Mouse (Mus musculus): ENCODE measurements around the gene Fastk. TPM values are rescaled to one million over a fixed set of nuclear protein-coding genes. Genes with fewer than 3 reads are reported as not detected.
"Not testable (repeated sequence)": the region's sequence is repeated elsewhere in the genome, so short reads cannot be mapped to it uniquely, and the experiment has no call there.

Fastk gene
- total RNA-seq, 2 experiments from 2014 or later = 82.6 to 83.4 TPM

- DNase-seq = peak; percentile 76
- intact Hi-C loops (cut with DNase I) = no loop called here
These were observed 20.2 kb downstream of the Fastk start for GRCm38 (mm10) chr5:24424861-24425411.

GRCm38 (mm10) chr5:24424004-24424781 lies 20.9 kb downstream of the Fastk start:
- DNase-seq = no peak
- intact Hi-C loops (cut with DNase I) = no loop called here

- DNase-seq = peak; percentile 99
- intact Hi-C loops (cut with DNase I) = no loop called here
These were observed 21.7 kb downstream of the Fastk start, which contains the start of the genes Cdk5 and Slc4a2 for GRCm38 (mm10) chr5:24423129-24424003. Gene Cdk5, minus strand, starts transcription at chr5:24423530. Gene Slc4a2, plus strand, starts transcription at chr5:24423837.

- DNase-seq = no peak
- intact Hi-C loops (cut with DNase I) = no loop called here
These were observed 24.7 kb downstream of the Fastk start for GRCm38 (mm10) chr5:24420381-24420780.

- intact Hi-C loops (cut with DNase I) = no loop called here
- no peak for DNase-seq
These were observed 27.5 kb downstream of the Fastk start for GRCm38 (mm10) chr5:24417587-24417986.

- intact Hi-C loops (cut with DNase I) = no loop called here
- DNase-seq = peak; percentile 71
These were observed 28.8 kb downstream of the Fastk start for GRCm38 (mm10) chr5:24416222-24416736.

GRCm38 (mm10) chr5:24413938-24414337 lies 31.1 kb downstream of the Fastk start:
- intact Hi-C loops (cut with DNase I) = no loop called here
- DNase-seq = no peak

GRCm38 (mm10) chr5:24413042-24413693 lies 31.9 kb downstream of the Fastk start, which contains the start of gene Asic3:
Gene Asic3, plus strand, starts transcription at chr5:24413392.
- intact Hi-C loops (cut with DNase I) = no loop called here
- DNase-seq = no peak

- no peak for DNase-seq
These were observed 33.0 kb downstream of the Fastk start for GRCm38 (mm10) chr5:24412063-24412462.

GRCm38 (mm10) chr5:24409466-24409865 lies 35.6 kb downstream of the Fastk start:
- intact Hi-C loops (cut with DNase I) = no loop called here
- no peak for DNase-seq

More at GRCm38 (mm10) chr5:24412063-24412462, 33.0 kb downstream of the Fastk start:
- intact Hi-C loops (cut with DNase I) = no loop called here

GRCm38 (mm10) chr5:24408651-24409050 lies 36.4 kb downstream of the Fastk start:
- intact Hi-C loops (cut with DNase I) = no loop called here
- no peak for DNase-seq

- no peak for DNase-seq
- intact Hi-C loops (cut with DNase I) = no loop called here
These were observed 39.7 kb downstream of the Fastk start for GRCm38 (mm10) chr5:24405389-24405876.

- DNase-seq = no peak
- intact Hi-C loops (cut with DNase I) = no loop called here
These were observed 40.3 kb downstream of the Fastk start for GRCm38 (mm10) chr5:24404594-24405360.

GRCm38 (mm10) chr5:24401969-24402368 lies 43.1 kb downstream of the Fastk start:
- intact Hi-C loops (cut with DNase I) = no loop called here
- DNase-seq = peak; percentile 90

- intact Hi-C loops (cut with DNase I) = no loop called here
- DNase-seq = no peak
These were observed 44.0 kb downstream of the Fastk start for GRCm38 (mm10) chr5:24400911-24401605.

GRCm38 (mm10) chr5:24400362-24400761 lies 44.7 kb downstream of the Fastk start:
- DNase-seq = no peak
- intact Hi-C loops (cut with DNase I) = no loop called here

GRCm38 (mm10) chr5:24399686-24400085 lies 45.4 kb downstream of the Fastk start:
- no peak for DNase-seq
- intact Hi-C loops (cut with DNase I) = no loop called here

GRCm38 (mm10) chr5:24396254-24396653 lies 48.8 kb downstream of the Fastk start:
- DNase-seq; intact Hi-C loops (cut with DNase I): not testable (repeated sequence)
